Mouse (Mus musculus) urinary bladder, postnatal 4 days (tissue): Measurements from ENCODE around the gene Ndrg2.

Source experiments
- DNase-seq, 2 experiments: peaks; one replicate each; pipeline ENCODE4 v3.0.0; 2021 to 2022; ENCODE audit warnings: low spot score in 2 of 2

The Ndrg2 gene

GRCm38 (mm10) chr14:51913062-51913959 lies 647 bp downstream of the Ndrg2 start:
- DNase-seq = peak; percentile 76 to 81

- DNase-seq = no peak
Measured at GRCm38 (mm10) chr14:51912391-51913061, 1.4 kb downstream of the Ndrg2 start.

- DNase-seq = no peak
Measured at GRCm38 (mm10) chr14:51911301-51911700, 2.7 kb downstream of the Ndrg2 start.

- no peak for DNase-seq
Measured at GRCm38 (mm10) chr14:51906102-51906501, 7.9 kb downstream of the Ndrg2 start.

GRCm38 (mm10) chr14:51904706-51905105 lies 9.3 kb downstream of the Ndrg2 start:
- DNase-seq = no peak

- DNase-seq = no peak
Measured at GRCm38 (mm10) chr14:51903782-51904181, 10.2 kb downstream of the Ndrg2 start.

- peak; percentile 66 to 82 for DNase-seq
Measured at GRCm38 (mm10) chr14:51902806-51903710, 10.9 kb downstream of the Ndrg2 start.

GRCm38 (mm10) chr14:51899351-51899750 lies 14.6 kb downstream of the Ndrg2 start:
- DNase-seq = no peak

- no peak for DNase-seq
Measured at GRCm38 (mm10) chr14:51896539-51897170, 17.3 kb downstream of the Ndrg2 start.

GRCm38 (mm10) chr14:51896019-51896418 lies 17.9 kb downstream of the Ndrg2 start:
- DNase-seq = no peak

- no peak for DNase-seq
Measured at GRCm38 (mm10) chr14:51895071-51895470, 18.9 kb downstream of the Ndrg2 start.

- no peak for DNase-seq
Measured at GRCm38 (mm10) chr14:51893809-51894208, 20.1 kb downstream of the Ndrg2 start.

- DNase-seq = no peak
Measured at GRCm38 (mm10) chr14:51893094-51893794, 20.7 kb downstream of the Ndrg2 start.

GRCm38 (mm10) chr14:51892191-51892939 lies 21.6 kb downstream of the Ndrg2 start, which contains the start of gene Slc39a2:
Gene Slc39a2 (plus strand): TSS chr14:51892889.
- no peak for DNase-seq

GRCm38 (mm10) chr14:51889833-51890232 lies 24.1 kb downstream of the Ndrg2 start:
- DNase-seq = no peak

GRCm38 (mm10) chr14:51886051-51886450 lies 27.9 kb downstream of the Ndrg2 start:
- no peak for DNase-seq

- DNase-seq = peak; percentile 93 to 97
Measured at GRCm38 (mm10) chr14:51884598-51885331, 29.2 kb downstream of the Ndrg2 start, which contains the start of gene Mettl17. Gene Mettl17 (plus strand): TSS chr14:51884842.

- no peak for DNase-seq
Measured at GRCm38 (mm10) chr14:51884031-51884544, 29.9 kb downstream of the Ndrg2 start.

GRCm38 (mm10) chr14:51883527-51884030 lies 30.4 kb downstream of the Ndrg2 start:
- DNase-seq = peak; percentile 73 to 81
